Mouse (Mus musculus): Measurements from ENCODE around the gene Alg5.

Alg5 gene

DNA sequence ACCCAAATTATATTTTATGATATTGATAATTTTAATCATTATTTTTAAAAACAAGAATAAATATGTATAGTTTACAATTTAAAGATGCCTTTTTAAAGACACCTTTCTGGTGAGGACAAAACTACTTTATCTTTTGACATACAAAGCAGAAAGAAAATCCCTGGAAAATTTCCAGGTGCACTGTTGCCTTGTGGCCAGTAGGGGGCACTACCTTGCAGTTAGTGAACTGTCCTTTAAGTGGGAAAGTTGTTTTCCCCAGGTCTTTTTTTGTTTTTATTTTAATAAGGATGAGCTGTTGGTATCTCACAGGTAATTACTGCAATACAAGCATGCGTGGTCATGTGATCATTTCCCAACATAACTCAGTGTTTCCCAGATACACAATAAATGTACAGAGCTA is 60.5 kb downstream of the Alg5 start:
- DNase-seq, result no peak

GRCm38 (mm10) chr3:54797211-54797610 is 61.9 kb downstream of the Alg5 start:
- DNase-seq, result peak; percentile 46 to 49

All from thymus, postnatal 36 days (tissue).